Mouse (Mus musculus): ENCODE results near the gene Tnfrsf11a.

GRCm38 (mm10) chr1:105780079-105780456 is 450 bp upstream of the Tnfrsf11a start:
- TF ChIP-seq CTCF (IDR thresholded peaks at IDR 0.05; ENCODE audit: low read depth): no peak
- TF ChIP-seq EP300 (IDR thresholded peaks at IDR 0.05; ENCODE audit: low read depth): no peak
